Mouse (Mus musculus) liver, postnatal 0 days (tissue): ENCODE data around the gene Lhx9.

Source experiments
- CTCF ChIP-seq: sonication (generic); IDR thresholded peaks from 2 replicates; pipeline ENCODE4 v1.5.1; 2016; ENCODE audit warnings: antibody characterized with exemption, low read depth
- EP300 ChIP-seq: IDR thresholded peaks from 2 replicates; pipeline ENCODE4 v1.6.1; 2016; ENCODE audit warnings: antibody characterized with exemption, low read depth, mild to moderate bottlenecking

GRCm38 (mm10) chr1:138801732-138802131 lies 46.6 kb downstream of the Lhx9 start:
- no peak for TF ChIP-seq CTCF
- TF ChIP-seq EP300: no peak
